ENCODE assay signal across 7 mouse cellular contexts in genomic region chr19:56774971-56775892, GRCm38 (mm10). TPM values are rescaled to one million over a fixed set of nuclear protein-coding genes. Genes with fewer than 3 reads are reported as not detected.
DNase-seq lines count a peak whose midpoint lies in the region; ATAC-seq and TF ChIP-seq lines count a peak whose summit lies in the region.

No protein-coding gene starts in this region.

- H3K36me3 ChIP-seq in neural tube, embryonic 11.5 days (ENCODE audit: control insufficient read depth, insufficient read depth, low read length) = no peaks in the 10 kb centered on the region
- no peaks in the 10 kb centered on the region for H3K36me3 ChIP-seq in heart, embryonic 13.5 days
- H3K36me3 ChIP-seq in limb, embryonic 14.5 days (ENCODE audit: control insufficient read depth, insufficient read depth, low read length) = no peaks in the 10 kb centered on the region
- H3K36me3 ChIP-seq in stomach, postnatal 0 days (ENCODE audit: control insufficient read depth, insufficient read depth, low read length) = no peaks in the 10 kb centered on the region

- H3K4me3 ChIP-seq in neural tube, embryonic 11.5 days (ENCODE audit: low read depth, low read length) = peak overlapping the region; percentile 18
- H3K4me3 ChIP-seq in heart, embryonic 13.5 days = peak overlapping the region; percentile 38
- peak overlapping the region; percentile 27 for H3K4me3 ChIP-seq in limb, embryonic 14.5 days (replicated peaks; ENCODE audit: low read length)
- H3K4me3 ChIP-seq in stomach, postnatal 0 days (ENCODE audit: low read depth, low read length) = peak overlapping the region; percentile 14; the same call in 1 of the 2 replicates

- peak overlapping the region; percentile 45 for H3K4me2 ChIP-seq in neural tube, embryonic 11.5 days (ENCODE audit: low read depth)
- H3K4me2 ChIP-seq in heart, embryonic 13.5 days = peak overlapping the region; percentile 72
- H3K4me2 ChIP-seq in limb, embryonic 14.5 days (replicated peaks; ENCODE audit: low read depth, low read length, severe bottlenecking) = peak overlapping the region; percentile 56
- H3K4me2 ChIP-seq in stomach, postnatal 0 days (replicated peaks; ENCODE audit: low read depth) = peak overlapping the region; percentile 48

- TF ChIP-seq EP300 in stomach, postnatal 0 days (optimal IDR thresholded peaks at IDR 0.05) = no peak

- H3K27ac ChIP-seq in neural tube, embryonic 11.5 days (ENCODE audit: low read depth, low read length) = no peak overlapping the region
- peak overlapping the region; percentile 89 for H3K27ac ChIP-seq in heart, embryonic 13.5 days (replicated peaks)
- no peak overlapping the region for H3K27ac ChIP-seq in limb, embryonic 14.5 days (replicated peaks; ENCODE audit: low read depth, low read length)
- no peak overlapping the region for H3K27ac ChIP-seq in stomach, postnatal 0 days (replicated peaks)

- intact Hi-C loops in left cerebral cortex, postnatal 25 days (cut with DNase I) = loop anchor here (2.0 kb wide), 1 partner anchor 48 kb away; no protein-coding TSS in a partner anchor

- DNase-seq in neural tube, embryonic 11.5 days (ENCODE audit: low spot score) = no peak
- no peak for DNase-seq in neural tube, embryonic 10.5 days (ENCODE audit: extremely low spot score, low spot score)
- DNase-seq in limb, embryonic 14.5 days (ENCODE audit: low spot score) = no peak
- no peak for DNase-seq in stomach, postnatal 0 days (ENCODE audit: low spot score)
- DNase-seq in thymus, postnatal 0 days (ENCODE audit: low spot score) = no peak
- DNase-seq in left cerebral cortex, postnatal 25 days (ENCODE audit: low spot score in 2 of 2) = no peak

- H3K9ac ChIP-seq in neural tube, embryonic 11.5 days (ENCODE audit: low read length) = peak overlapping the region; percentile 37
- peak overlapping the region; percentile 74 for H3K9ac ChIP-seq in heart, embryonic 13.5 days
- peak overlapping the region; percentile 48 for H3K9ac ChIP-seq in limb, embryonic 14.5 days (ENCODE audit: low read depth, low read length, severe bottlenecking)
- peak overlapping the region; percentile 27; the same call in 1 of the 2 replicates for H3K9ac ChIP-seq in stomach, postnatal 0 days (ENCODE audit: low read length)

- no peak for ATAC-seq in neural tube, embryonic 11.5 days (ENCODE audit: insufficient read depth, low FRiP score, low TSS enrichment)
- ATAC-seq in heart, embryonic 13.5 days (ENCODE audit: extremely low read depth, insufficient number of reproducible peaks, low FRiP score, low TSS enrichment) = no peak
- ATAC-seq in limb, embryonic 14.5 days (ENCODE audit: low FRiP score, low read depth) = no peak
- ATAC-seq in stomach, postnatal 0 days (ENCODE audit: low FRiP score, low TSS enrichment) = no peak

- no peak for TF ChIP-seq CTCF in stomach, postnatal 0 days (IDR thresholded peaks at IDR 0.05; ENCODE audit: low read depth)

- 35% methylated on average over 23 of the region's 24 CpGs for WGBS in neural tube, embryonic 11.5 days
- 22% methylated on average over 24 of the region's 24 CpGs for WGBS in heart, embryonic 13.5 days
- 28% methylated on average over 23 of the region's 24 CpGs for WGBS in limb, embryonic 14.5 days
- WGBS in stomach, postnatal 0 days = 39% methylated on average over 24 of the region's 24 CpGs

- H3K4me1 ChIP-seq in neural tube, embryonic 11.5 days (ENCODE audit: control insufficient read depth, insufficient read depth, low read length) = peaks cover 7% of the 10 kb centered on the region; the same call in 1 of the 2 replicates
- peaks cover 49% of the 10 kb centered on the region for H3K4me1 ChIP-seq in heart, embryonic 13.5 days
- H3K4me1 ChIP-seq in limb, embryonic 14.5 days (ENCODE audit: control insufficient read depth, insufficient read depth, low read length) = peaks cover 12% of the 10 kb centered on the region; the same call in 1 of the 2 replicates
- no peaks in the 10 kb centered on the region for H3K4me1 ChIP-seq in stomach, postnatal 0 days (replicated peaks; ENCODE audit: control insufficient read depth, insufficient read depth)

- 0 out of 2 replicates have a peak, but pooled peaks cover 9% of the 10 kb centered on the region for H3K27me3 ChIP-seq in neural tube, embryonic 11.5 days (ENCODE audit: control insufficient read depth, insufficient read depth, low read length)
- H3K27me3 ChIP-seq in heart, embryonic 13.5 days (replicated peaks) = no peaks in the 10 kb centered on the region; the same call in 1 of the 2 replicates
- H3K27me3 ChIP-seq in limb, embryonic 14.5 days (ENCODE audit: control insufficient read depth, insufficient read depth, low read length) = peaks cover 17% of the 10 kb centered on the region; the same call in 1 of the 2 replicates
- no peaks in the 10 kb centered on the region for H3K27me3 ChIP-seq in stomach, postnatal 0 days (ENCODE audit: control insufficient read depth, insufficient read depth, low read length)

- no peak for TF ChIP-seq POLR2A in limb, embryonic 14.5 days (IDR thresholded peaks at IDR 0.05; ENCODE audit: borderline replicate concordance, extremely low read depth, insufficient read depth, insufficient read length)

- H3K9me3 ChIP-seq in neural tube, embryonic 11.5 days (ENCODE audit: control insufficient read depth, low read length) = no peaks in the 10 kb centered on the region
- no peaks in the 10 kb centered on the region for H3K9me3 ChIP-seq in heart, embryonic 13.5 days
- no peaks in the 10 kb centered on the region for H3K9me3 ChIP-seq in limb, embryonic 14.5 days (ENCODE audit: control insufficient read depth, low read length)
- no peaks in the 10 kb centered on the region for H3K9me3 ChIP-seq in stomach, postnatal 0 days (ENCODE audit: control insufficient read depth, low read length)

RNA-seq across cellular contexts. Expression of gene Ccdc186, which starts 46.8 kb away (rescaled TPM):
- polyA plus RNA-seq in neural tube, embryonic 11.5 days (2014; fragmentation: Nextera tagmentation; extraction: Ambion mirVana) = 21.2 and 21.9 TPM in 2 replicates
- 15.6 and 15.8 TPM in 2 replicates for polyA plus RNA-seq in heart, embryonic 13.5 days (2015; fragmentation: Nextera tagmentation; extraction: Ambion mirVana)
- polyA plus RNA-seq in limb, embryonic 14.5 days (2012; rRNA removed) = 15.4 and 16.0 TPM in 2 replicates
- polyA plus RNA-seq in limb, embryonic 14.5 days (2014; fragmentation: Nextera tagmentation; extraction: Ambion mirVana) = 23.4 and 24.0 TPM in 2 replicates
- polyA plus RNA-seq in stomach, postnatal 0 days (2015; fragmentation: Nextera tagmentation; extraction: Ambion mirVana) = 9.1 and 13.4 TPM in 2 replicates
- 13.7 and 14.5 TPM in 2 replicates for polyA plus RNA-seq in thymus, postnatal 0 days (2015; fragmentation: Nextera tagmentation; extraction: Ambion mirVana)
- 10 to 100 TPM; 52.1 to 56.0 TPM for total RNA-seq in left cerebral cortex, postnatal 25 days (2021)

RNA-seq across cellular contexts. Expression of gene Tdrd1, which starts 50.8 kb away (rescaled TPM):
- polyA plus RNA-seq in neural tube, embryonic 11.5 days (2014; fragmentation: Nextera tagmentation; extraction: Ambion mirVana) = 0.88 and 0.97 TPM in 2 replicates
- 0.52 and 0.75 TPM in 2 replicates for polyA plus RNA-seq in heart, embryonic 13.5 days (2015; fragmentation: Nextera tagmentation; extraction: Ambion mirVana)
- polyA plus RNA-seq in limb, embryonic 14.5 days (2012; rRNA removed) = 2.6 and 3.3 TPM in 2 replicates
- 2.2 and 3.9 TPM in 2 replicates for polyA plus RNA-seq in limb, embryonic 14.5 days (2014; fragmentation: Nextera tagmentation; extraction: Ambion mirVana)
- polyA plus RNA-seq in stomach, postnatal 0 days (2015; fragmentation: Nextera tagmentation; extraction: Ambion mirVana) = 1.2 and 1.7 TPM in 2 replicates
- polyA plus RNA-seq in thymus, postnatal 0 days (2015; fragmentation: Nextera tagmentation; extraction: Ambion mirVana) = 0.06 and 0.12 TPM in 2 replicates
- under 1 TPM; 0.25 to 0.39 TPM for total RNA-seq in left cerebral cortex, postnatal 25 days (2021)

RNA-seq across cellular contexts. Expression of gene Adrb1, which starts 53.2 kb away (rescaled TPM):
- 0.20 and 0.31 TPM in 2 replicates for polyA plus RNA-seq in neural tube, embryonic 11.5 days (2014; fragmentation: Nextera tagmentation; extraction: Ambion mirVana)
- 2.9 and 3.0 TPM in 2 replicates for polyA plus RNA-seq in heart, embryonic 13.5 days (2015; fragmentation: Nextera tagmentation; extraction: Ambion mirVana)
- polyA plus RNA-seq in limb, embryonic 14.5 days (2012; rRNA removed) = 1.7 and 2.3 TPM in 2 replicates
- polyA plus RNA-seq in limb, embryonic 14.5 days (2014; fragmentation: Nextera tagmentation; extraction: Ambion mirVana) = 1.3 and 1.9 TPM in 2 replicates
- polyA plus RNA-seq in stomach, postnatal 0 days (2015; fragmentation: Nextera tagmentation; extraction: Ambion mirVana) = 0.45 and 0.59 TPM in 2 replicates
- polyA plus RNA-seq in thymus, postnatal 0 days (2015; fragmentation: Nextera tagmentation; extraction: Ambion mirVana) = 0.68 and 1.1 TPM in 2 replicates
- total RNA-seq in left cerebral cortex, postnatal 25 days (2021) = 10 to 100 TPM; 45.1 to 48.1 TPM
